Mouse (Mus musculus) ES-E14 (cell line): ENCODE data around the gene Sel1l3.

Source experiments
- CHD2 ChIP-seq: IDR thresholded peaks from 2 replicates; pipeline ENCODE4 v1.6.1; 2014; ENCODE audit warnings: mild to moderate bottlenecking, low read depth, low read length, inconsistent platforms
- HCFC1 ChIP-seq: IDR thresholded peaks from 2 replicates; pipeline ENCODE4 v1.6.1; 2012; ENCODE audit warnings: low read length, inconsistent platforms, borderline replicate concordance; ENCODE audit not compliant: insufficient read depth
- MAFK ChIP-seq: IDR thresholded peaks from 2 replicates; pipeline ENCODE4 v1.6.1; 2014; ENCODE audit warnings: mild to moderate bottlenecking, low read depth, low read length, inconsistent platforms; ENCODE audit not compliant: insufficient read depth
- ZC3H11A ChIP-seq: IDR thresholded peaks from 2 replicates; pipeline ENCODE4 v1.6.1; 2012; ENCODE audit warnings: low read depth, mild to moderate bottlenecking, inconsistent platforms, low read length, borderline replicate concordance
- ZNF384 ChIP-seq: IDR thresholded peaks from 2 replicates; pipeline ENCODE4 v1.6.1; 2012; ENCODE audit warnings: low read depth, low read length, inconsistent platforms

GRCm38 (mm10) chr5:53154501-53154900 is 59.2 kb downstream of the Sel1l3 start:
- TF ChIP-seq HCFC1 (no peak), CHD2 (no peak), ZC3H11A (no peak), MAFK (no peak), ZNF384 (no peak)
